Mouse (Mus musculus) MEL (cell line): ENCODE results near the gene Gm20481. TPM values are rescaled to one million over a fixed set of nuclear protein-coding genes. Genes with fewer than 3 reads are reported as not detected.
A peak's percentile ranks its signal among the peaks of the same experiment; 100 is the strongest.
"Not testable (repeated sequence)": the region's sequence is repeated elsewhere in the genome, so short reads cannot be mapped to it uniquely, and the experiment has no call there.

Experiments used
- DNase-seq: peaks from one replicate; pipeline ENCODE4 v3.0.0; 2011; ENCODE audit warnings: low read depth, low spot score
- H3K27ac ChIP-seq: 2 replicates; pipeline ENCODE4 v1.5.1; 2012; ENCODE audit warnings: low read depth, mild to moderate bottlenecking, control low read depth, low read length, moderate library complexity; ENCODE audit not compliant: control insufficient read depth
- H3K27me3 ChIP-seq, 2 experiments: fragments of 150-350 bp in 1 of 2; sonication (generic) in 1 of 2; 2 replicates each; pipeline ENCODE4 v1.6.1; 2012; ENCODE audit warnings: low read length in 2 of 2, mild to moderate bottlenecking in 2 of 2, improper control_type of control experiment in 1 of 2, moderate library complexity in 1 of 2; ENCODE audit not compliant: insufficient read depth in 2 of 2, control insufficient read depth in 1 of 2
- H3K36me3 ChIP-seq, 2 experiments: 2 replicates each; pipeline ENCODE4 v1.6.1; 2012 to 2014; ENCODE audit warnings: low read length in 2 of 2, improper control_type of control experiment in 1 of 2, inconsistent platforms in 1 of 2, mild to moderate bottlenecking in 1 of 2; ENCODE audit not compliant: insufficient read depth in 2 of 2, control insufficient read depth in 1 of 2
- H3K4me1 ChIP-seq, 2 experiments: fragments of 150-350 bp in 1 of 2; sonication (generic) in 1 of 2; 2 replicates each; pipeline ENCODE4 v1.6.1; 2012; ENCODE audit warnings: low read length in 2 of 2, improper control_type of control experiment in 1 of 2, mild to moderate bottlenecking in 1 of 2; ENCODE audit not compliant: insufficient read depth in 2 of 2, control insufficient read depth in 1 of 2
- H3K4me3 ChIP-seq, 2 experiments: fragments of 150-350 bp in 1 of 2; sonication (generic) in 1 of 2; 2 replicates each; pipeline ENCODE4 v1.5.1; 2012; ENCODE audit warnings: low read depth in 2 of 2, low read length in 2 of 2, mild to moderate bottlenecking in 2 of 2, moderate library complexity in 2 of 2, control low read depth in 1 of 2, improper control_type of control experiment in 1 of 2; ENCODE audit not compliant: control insufficient read depth in 1 of 2, insufficient read depth in 1 of 2
- H3K79me2 ChIP-seq: 2 replicates; pipeline ENCODE4 v1.6.1; 2012; ENCODE audit warnings: mild to moderate bottlenecking, low read length, moderate library complexity; ENCODE audit not compliant: control insufficient read depth, poor library complexity, insufficient read depth
- H3K9ac ChIP-seq: 2 replicates; pipeline ENCODE4 v1.6.1; 2012; ENCODE audit warnings: low read depth, mild to moderate bottlenecking, control low read depth, low read length, moderate library complexity; ENCODE audit not compliant: control insufficient read depth, poor library complexity, severe bottlenecking
- H3K9me3 ChIP-seq: fragments of 150-350 bp; sonication (generic); replicated peaks from 2 replicates; pipeline ENCODE4 v1.6.1; 2012; ENCODE audit warnings: mild to moderate bottlenecking, low read length, improper control_type of control experiment, moderate library complexity; ENCODE audit not compliant: insufficient read depth
- BHLHE40 ChIP-seq: IDR thresholded peaks from 2 replicates; pipeline ENCODE4 v1.6.1; 2012; ENCODE audit warnings: low read depth, mild to moderate bottlenecking, inconsistent platforms, low read length, improper control_type of control experiment, borderline replicate concordance
- CTCF ChIP-seq, 3 experiments: IDR thresholded peaks in 2 of 3; conservative IDR thresholded peaks in 1 of 3; 2 replicates each; pipeline ENCODE4 v1.5.1; 2011 to 2012; ENCODE audit warnings: low read length in 3 of 3, low read depth in 2 of 3, mild to moderate bottlenecking in 2 of 3, improper control_type of control experiment in 1 of 3, inconsistent platforms in 1 of 3, mixed read lengths in 1 of 3, moderate library complexity in 1 of 3; ENCODE audit not compliant: control insufficient read depth in 1 of 3, insufficient read depth in 1 of 3, poor library complexity in 1 of 3, severe bottlenecking in 1 of 3
- E2F4 ChIP-seq: IDR thresholded peaks from 2 replicates; pipeline ENCODE4 v1.6.1; 2011; ENCODE audit warnings: low read depth, low read length, improper control_type of control experiment, borderline replicate concordance
- ELF1 ChIP-seq: IDR thresholded peaks from 2 replicates; pipeline ENCODE4 v1.6.1; 2014; ENCODE audit warnings: low read depth, mild to moderate bottlenecking, inconsistent platforms, low read length, improper control_type of control experiment, moderate library complexity
- EP300 ChIP-seq, 2 experiments: IDR thresholded peaks; 2 replicates each; pipeline ENCODE4 v1.6.1; 2011; ENCODE audit warnings: improper control_type of control experiment in 2 of 2, low read length in 2 of 2, low read depth in 1 of 2, mild to moderate bottlenecking in 1 of 2
- ETS1 ChIP-seq: IDR thresholded peaks from 2 replicates; pipeline ENCODE4 v1.6.1; 2012; ENCODE audit warnings: low read depth, mild to moderate bottlenecking, inconsistent platforms, low read length, improper control_type of control experiment, moderate library complexity
- GABPA ChIP-seq: IDR thresholded peaks from 2 replicates; pipeline ENCODE4 v1.6.1; 2012; ENCODE audit warnings: low read depth, mild to moderate bottlenecking, inconsistent platforms, low read length, improper control_type of control experiment, moderate library complexity
- GATA1 ChIP-seq: IDR thresholded peaks from 2 replicates; pipeline ENCODE4 v1.6.1; 2011; ENCODE audit warnings: low read depth, low read length, improper control_type of control experiment
- HCFC1 ChIP-seq: IDR thresholded peaks from 2 replicates; pipeline ENCODE4 v1.6.1; 2012; ENCODE audit warnings: low read depth, mild to moderate bottlenecking, inconsistent platforms, low read length, improper control_type of control experiment, moderate library complexity
- JUND ChIP-seq: IDR thresholded peaks from 2 replicates; pipeline ENCODE4 v1.6.1; 2011; ENCODE audit warnings: low read depth, mild to moderate bottlenecking, improper control_type of control experiment, low read length
- KAT2A ChIP-seq: conservative IDR thresholded peaks from 2 replicates; pipeline ENCODE4 v1.6.1; 2012; ENCODE audit warnings: low read depth, low read length, improper control_type of control experiment, inconsistent platforms
- MYB ChIP-seq: IDR thresholded peaks from 2 replicates; pipeline ENCODE4 v1.6.1; 2011; ENCODE audit warnings: mild to moderate bottlenecking, low read depth, low read length, improper control_type of control experiment
- NELFE ChIP-seq: IDR thresholded peaks from 2 replicates; pipeline ENCODE4 v1.6.1; 2011; ENCODE audit warnings: low read depth, low read length, improper control_type of control experiment
- NRF1 ChIP-seq: IDR thresholded peaks from 2 replicates; pipeline ENCODE4 v1.6.1; 2014; ENCODE audit warnings: low read depth, mild to moderate bottlenecking, inconsistent platforms, low read length, improper control_type of control experiment, moderate library complexity; ENCODE audit not compliant: poor library complexity, insufficient read depth, severe bottlenecking
- POLR2AphosphoS2 ChIP-seq: IDR thresholded peaks from 2 replicates; pipeline ENCODE4 v1.6.1; 2011; ENCODE audit warnings: low read length, improper control_type of control experiment
- RAD21 ChIP-seq: IDR thresholded peaks from 2 replicates; pipeline ENCODE4 v1.6.1; 2011; ENCODE audit warnings: mild to moderate bottlenecking, low read depth, low read length, improper control_type of control experiment
- RCOR1 ChIP-seq: IDR thresholded peaks from 2 replicates; pipeline ENCODE4 v1.6.1; 2012; ENCODE audit warnings: low read depth, mild to moderate bottlenecking, inconsistent platforms, low read length, improper control_type of control experiment
- SMC3 ChIP-seq: IDR thresholded peaks from 2 replicates; pipeline ENCODE4 v1.6.1; 2011; ENCODE audit warnings: low read depth, low read length, improper control_type of control experiment
- USF2 ChIP-seq, 2 experiments: IDR thresholded peaks; 2 replicates each; pipeline ENCODE4 v1.6.1; 2011 to 2012; ENCODE audit warnings: improper control_type of control experiment in 2 of 2, low read length in 2 of 2, borderline replicate concordance in 1 of 2, inconsistent platforms in 1 of 2, low read depth in 1 of 2, mild to moderate bottlenecking in 1 of 2; ENCODE audit not compliant: insufficient read depth in 1 of 2
- ZC3H11A ChIP-seq: IDR thresholded peaks from 2 replicates; pipeline ENCODE4 v1.6.1; 2012; ENCODE audit warnings: low read depth, mild to moderate bottlenecking, inconsistent platforms, low read length, improper control_type of control experiment
- ZKSCAN1 ChIP-seq: IDR thresholded peaks from 2 replicates; pipeline ENCODE4 v1.6.1; 2012; ENCODE audit warnings: low read depth, mild to moderate bottlenecking, inconsistent platforms, low read length, improper control_type of control experiment, moderate library complexity
- ZNF384 ChIP-seq: IDR thresholded peaks from 2 replicates; pipeline ENCODE4 v1.6.1; 2012; ENCODE audit warnings: low read depth, mild to moderate bottlenecking, inconsistent platforms, low read length, improper control_type of control experiment
- polyA plus RNA-seq, 2 experiments: library from polyadenylated mRNA; stranded (reverse) in 1 of 2; unstranded in 1 of 2; fragments of >175 nt in 1 of 2; fragments of >200 nt in 1 of 2; gene quantifications; 2 replicates each; pipeline versions ENCODE4 v1.2.1 to v1.2.4; 2012; ENCODE audit warnings: low replicate concordance in 2 of 2, low read depth in 1 of 2; ENCODE audit not compliant: insufficient read length in 2 of 2, insufficient read depth in 1 of 2, missing spikeins in 1 of 2
- total RNA-seq: library from RNA; depleted of rRNA; stranded (reverse); fragments of 300-350 nt; gene quantifications from 2 replicates; pipeline ENCODE4 v1.2.3, GENCODE M21; 2012

Gm20481 gene
- total and polyA plus RNA-seq, 3 experiments, result not detected

DNA sequence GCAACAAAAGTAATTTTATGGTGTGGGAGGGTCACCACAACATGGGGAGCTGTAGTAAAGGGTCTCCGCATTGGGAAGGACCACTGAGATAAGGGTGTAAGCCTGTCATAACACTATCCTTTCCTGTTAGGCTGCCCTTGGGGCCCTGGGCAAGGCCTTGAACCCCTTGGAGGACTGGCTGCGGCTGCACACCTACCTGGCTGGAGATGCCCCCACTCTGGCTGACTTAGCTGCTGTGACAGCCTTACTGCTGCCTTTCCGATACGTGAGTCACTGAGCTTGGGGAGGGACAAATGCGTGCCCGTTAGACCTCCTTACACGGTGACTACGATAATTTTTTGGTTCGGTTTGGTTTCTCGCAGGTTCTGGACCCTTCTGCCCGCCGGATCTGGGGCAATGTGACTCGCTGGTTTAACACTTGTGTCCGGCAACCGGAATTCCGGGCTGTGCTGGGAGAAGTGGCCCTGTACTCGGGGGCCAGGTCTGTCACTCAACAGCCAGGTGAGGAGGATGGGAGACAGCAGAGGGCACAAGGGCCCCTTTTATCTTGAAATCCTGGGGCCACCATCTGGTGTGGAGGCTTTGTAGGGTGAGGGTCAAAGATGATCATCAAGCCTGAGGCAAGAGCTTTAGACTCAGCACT is 34.5 kb downstream of the Gm20481 start (continued):
- no peak for TF ChIP-seq GATA1
- TF ChIP-seq NELFE, result no peak
- no peak for TF ChIP-seq NRF1

DNA sequence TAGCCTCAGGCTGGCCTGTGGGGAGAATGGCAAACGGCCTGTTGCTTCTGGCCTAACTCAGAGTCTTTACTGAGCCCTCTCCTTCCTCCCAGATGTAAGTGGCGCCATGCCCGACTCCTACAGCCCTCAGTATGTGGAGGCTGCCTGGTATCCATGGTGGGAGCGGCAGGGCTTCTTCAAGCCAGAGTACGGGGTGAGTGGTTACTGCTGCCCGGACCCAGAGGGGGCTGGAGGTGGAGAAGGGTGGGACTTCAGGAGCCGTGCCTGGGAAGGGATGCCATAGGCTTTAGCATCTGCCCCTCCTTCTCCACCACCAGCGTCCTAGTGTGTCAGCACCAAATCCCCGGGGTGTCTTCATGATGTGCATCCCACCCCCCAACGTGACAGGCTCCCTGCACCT is 35.4 kb downstream of the Gm20481 start:
- Histone ChIP-seq H3K27ac (no peak overlapping the region), H3K9ac (no peak overlapping the region), H3K4me1 (peaks cover 0 to 13% of the 10 kb centered on the region in 2 experiments; a peak in 2 of 4 replicates), H3K4me3 (no peak overlapping the region), H3K36me3 (peaks cover 6 to 7% of the 10 kb centered on the region in 2 experiments), H3K27me3 (no peaks in the 10 kb centered on the region), H3K9me3 (no peaks in the 10 kb centered on the region), H3K79me2 (peaks cover 50% of the 10 kb centered on the region)
- TF ChIP-seq JUND, result no peak
- TF ChIP-seq ETS1, result no peak
- TF ChIP-seq CTCF (IDR thresholded peaks at IDR 0.05 in 2 of 3, conservative IDR thresholded peaks at IDR 0.05 in 1 of 3; ENCODE audit: control insufficient read depth in 1 of 3, insufficient read depth in 1 of 3, low read depth in 2 of 3, low read length in 3 of 3, poor library complexity in 1 of 3, severe bottlenecking in 1 of 3), result no peak
- no peak for TF ChIP-seq SMC3
- TF ChIP-seq NRF1, result no peak
- no peak for TF ChIP-seq BHLHE40
- no peak for DNase-seq

- Histone ChIP-seq H3K4me1 (peaks cover 0 to 13% of the 10 kb centered on the region in 2 experiments; a peak in 2 of 4 replicates), H3K79me2 (peaks cover 48% of the 10 kb centered on the region)
- not testable (repeated sequence) for H3K9ac ChIP-seq, H3K27ac ChIP-seq, H3K36me3 ChIP-seq, H3K9me3 ChIP-seq, H3K4me3 ChIP-seq, DNase-seq, H3K27me3 ChIP-seq
- TF ChIP-seq ZNF384, result peak; percentile 64
Observed at GRCm38 (mm10) chr17:35005902-35006301, 36.2 kb downstream of the Gm20481 start.

DNA sequence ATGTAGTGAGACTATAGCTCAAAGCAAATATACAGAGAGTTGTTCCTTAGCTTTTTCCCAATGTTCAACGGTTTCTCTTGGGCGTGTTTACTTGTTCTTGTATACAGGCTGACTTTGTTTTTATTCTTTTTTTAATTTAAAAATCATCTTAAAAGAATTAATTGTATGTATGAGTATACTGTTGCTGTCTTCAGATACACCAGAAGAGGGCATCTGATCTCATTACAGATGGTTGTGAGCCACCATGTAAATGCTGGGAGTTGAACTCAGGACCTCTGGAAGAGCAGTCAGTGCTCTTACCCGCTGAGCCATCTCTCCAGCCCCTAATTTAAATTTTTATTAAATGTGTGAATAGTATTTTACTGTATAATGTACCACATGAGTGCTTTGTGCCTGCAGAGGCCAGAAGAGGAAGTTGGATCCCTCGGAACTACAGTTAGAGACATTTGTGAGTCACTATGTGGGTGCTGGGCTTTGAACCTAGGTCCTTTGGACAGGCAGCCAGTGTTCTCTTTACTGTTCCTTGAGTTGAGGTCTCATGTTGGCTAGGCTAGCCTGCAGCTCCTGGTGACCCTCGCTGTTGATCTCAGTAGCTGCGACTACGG is 37.8 kb downstream of the Gm20481 start:
- H3K27me3 ChIP-seq, result no peaks in the 10 kb centered on the region
- H3K27ac ChIP-seq, result peak overlapping the region; percentile 9; the same call in 1 of the 2 replicates
- no peaks in the 10 kb centered on the region for H3K9me3 ChIP-seq
- H3K36me3 ChIP-seq, result peaks cover 6 to 7% of the 10 kb centered on the region in 2 experiments
- peaks cover 32% of the 10 kb centered on the region for H3K79me2 ChIP-seq
- H3K4me1 ChIP-seq, result peaks cover 0 to 13% of the 10 kb centered on the region in 2 experiments; a peak in 2 of 4 replicates
- H3K9ac ChIP-seq, result no peak overlapping the region
- no peak overlapping the region for H3K4me3 ChIP-seq
- DNase-seq, result peak; percentile 80
- TF ChIP-seq E2F4, result no peak
- no peak for TF ChIP-seq NELFE
- TF ChIP-seq RCOR1, result no peak
- TF ChIP-seq MYB, result no peak
- TF ChIP-seq ZC3H11A, result no peak; the same call in 1 of the 2 replicates
- TF ChIP-seq KAT2A, result no peak
- TF ChIP-seq POLR2AphosphoS2, result no peak
- TF ChIP-seq ELF1, result 0 out of 2 replicates have a peak, but pooled peaks have one; percentile 14
- no peak for TF ChIP-seq ZKSCAN1
- peak; percentile 37; the same call in 1 of the 2 replicates for TF ChIP-seq HCFC1
- TF ChIP-seq USF2 (IDR thresholded peaks at IDR 0.05; ENCODE audit: borderline replicate concordance in 1 of 2, insufficient read depth in 1 of 2, low read depth in 1 of 2, low read length in 2 of 2), result no peak
- TF ChIP-seq EP300 (IDR thresholded peaks at IDR 0.05; ENCODE audit: low read depth in 1 of 2, low read length in 2 of 2), result no peak
- TF ChIP-seq JUND, result 0 out of 2 replicates have a peak, but pooled peaks have one; percentile 52
- peak; percentile 36 for TF ChIP-seq RAD21
- no peak for TF ChIP-seq GABPA
